Mouse (Mus musculus) small intestine, adult 2 months (tissue): ENCODE measurements around the gene Enc1.

Experiments
- CTCF ChIP-seq: fragments of 200-500 bp; IDR thresholded peaks from 2 replicates; pipeline ENCODE4 v1.5.1; 2012; ENCODE audit warnings: low read depth, mild to moderate bottlenecking, control low read depth, inconsistent platforms, low read length, moderate library complexity, mixed read lengths; ENCODE audit not compliant: insufficient replicate concordance, insufficient read length; ENCODE audit errors: extremely low read depth
- POLR2A ChIP-seq: fragments of 200-500 bp; IDR thresholded peaks from 2 replicates; pipeline ENCODE4 v1.6.1; 2012; ENCODE audit warnings: low read depth, mild to moderate bottlenecking, control low read depth, inconsistent platforms, low read length, moderate library complexity

GRCm38 (mm10) chr13:97201896-97202295, 39.0 kb upstream of the Enc1 start:
- no peak for TF ChIP-seq POLR2A
- TF ChIP-seq CTCF = no peak
